Mouse (Mus musculus): ENCODE data around the gene Dlg4. TPM values are rescaled to one million over a fixed set of nuclear protein-coding genes. Genes with fewer than 3 reads are reported as not detected.
A peak's percentile ranks its signal among the peaks of the same experiment; 100 is the strongest.

Gene Dlg4
- total and polyA plus RNA-seq, 3 experiments, result 1.1 to 14.0 (median 12.1) TPM

DNA sequence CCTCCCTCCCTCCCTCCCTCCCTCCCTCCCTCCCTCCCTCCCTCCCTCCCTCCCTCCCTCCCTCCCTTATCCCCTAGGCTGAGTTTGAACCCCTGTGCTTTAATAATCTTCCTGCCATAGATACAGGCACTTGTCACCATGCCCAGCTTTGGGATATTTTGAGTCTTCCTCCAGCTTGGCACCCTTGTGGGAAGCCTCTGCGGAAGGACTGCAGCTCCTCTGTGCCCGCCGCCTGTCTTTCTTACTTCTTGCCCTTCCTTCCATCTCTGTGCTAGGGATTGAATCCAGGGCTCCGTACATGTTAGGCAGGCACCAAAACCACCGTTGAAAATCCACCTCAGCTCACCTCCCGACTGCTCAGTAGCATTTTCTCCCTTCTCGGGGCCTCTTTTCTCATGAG is 23.4 kb downstream of the Dlg4 start:
- 0 out of 2 replicates have a peak, but pooled peaks cover 5% of the 10 kb centered on the region for H3K4me1 ChIP-seq (ENCODE audit: insufficient read depth, low read depth, low read length)
- DNase-seq (ENCODE audit: low spot score) (no peak), ATAC-seq (ENCODE audit: extremely low read depth, insufficient number of reproducible peaks, low FRiP score, poor library complexity, severe bottlenecking) (no peak)
- no peaks in the 10 kb centered on the region for H3K9me3 ChIP-seq (replicated peaks)
- no peak overlapping the region for H3K4me3 ChIP-seq (ENCODE audit: low read depth, low read length)
- H3K27me3 ChIP-seq (ENCODE audit: insufficient read depth, low read length), result peaks cover 21% of the 10 kb centered on the region; the same call in 1 of the 2 replicates
- H3K36me3 ChIP-seq (replicated peaks), result no peaks in the 10 kb centered on the region
- TF ChIP-seq POLR2AphosphoS5 (IDR thresholded peaks at IDR 0.05; ENCODE audit: insufficient replicate concordance, low read depth, low read length), result no peak
- TF ChIP-seq GATA2 (IDR thresholded peaks at IDR 0.05; ENCODE audit: borderline replicate concordance, low read depth, low read length), result no peak
- no peak for TF ChIP-seq GATA1 (IDR thresholded peaks at IDR 0.05; ENCODE audit: borderline replicate concordance, low read length)
- no peak for TF ChIP-seq TAL1 (conservative IDR thresholded peaks at IDR 0.05; ENCODE audit: low read depth, low read length)
- no peak for TF ChIP-seq CTCF (IDR thresholded peaks at IDR 0.05; ENCODE audit: low read depth, low read length)

DNA sequence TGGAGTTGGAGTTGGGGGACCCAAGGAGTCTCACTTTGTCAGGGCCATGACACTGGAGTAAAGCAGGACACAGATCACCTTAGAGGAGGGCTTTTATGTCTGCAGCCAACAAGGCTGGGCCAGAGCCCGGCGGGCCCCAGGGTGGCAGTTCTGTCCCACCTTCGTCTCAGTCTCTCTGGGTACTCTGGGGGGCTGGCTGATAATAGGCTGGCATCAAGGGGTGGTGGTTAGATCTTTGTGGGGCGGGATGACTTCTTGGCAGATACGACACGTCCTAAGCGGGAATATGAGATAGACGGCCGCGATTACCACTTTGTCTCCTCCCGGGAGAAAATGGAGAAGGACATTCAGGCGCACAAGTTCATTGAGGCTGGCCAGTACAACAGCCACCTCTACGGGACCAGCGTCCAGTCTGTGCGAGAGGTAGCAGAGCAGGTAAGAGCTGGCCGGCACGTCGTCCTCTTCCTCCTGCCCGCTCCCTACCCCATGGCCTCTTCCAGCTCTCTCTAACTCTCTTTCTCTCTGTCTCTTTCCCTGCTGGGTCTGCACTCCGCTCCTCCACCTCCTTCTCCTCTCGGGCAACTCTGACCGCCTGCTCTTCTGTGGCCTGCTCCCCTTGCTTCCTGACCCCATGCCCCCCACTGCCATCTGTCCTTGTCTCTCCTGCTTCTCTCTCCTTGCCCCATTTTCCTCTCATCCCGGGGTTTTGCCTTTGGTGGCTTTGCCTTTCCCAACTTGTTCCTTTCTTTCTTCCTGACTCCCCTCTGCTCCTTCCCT is 25.8 kb downstream of the Dlg4 start:
- Histone ChIP-seq H3K36me3 (replicated peaks) (no peaks in the 10 kb centered on the region), H3K9me3 (replicated peaks) (no peaks in the 10 kb centered on the region), H3K4me3 (ENCODE audit: low read depth, low read length) (no peak overlapping the region), H3K27me3 (ENCODE audit: insufficient read depth, low read length) (peaks cover 22% of the 10 kb centered on the region; the same call in 1 of the 2 replicates), H3K4me1 (ENCODE audit: insufficient read depth, low read depth, low read length) (0 out of 2 replicates have a peak, but pooled peaks cover 5% of the 10 kb centered on the region)
- TF ChIP-seq CTCF (IDR thresholded peaks at IDR 0.05; ENCODE audit: low read depth, low read length) (no peak), TAL1 (conservative IDR thresholded peaks at IDR 0.05; ENCODE audit: low read depth, low read length) (no peak), POLR2AphosphoS5 (IDR thresholded peaks at IDR 0.05; ENCODE audit: insufficient replicate concordance, low read depth, low read length) (no peak), GATA1 (IDR thresholded peaks at IDR 0.05; ENCODE audit: borderline replicate concordance, low read length) (no peak), GATA2 (IDR thresholded peaks at IDR 0.05; ENCODE audit: borderline replicate concordance, low read depth, low read length) (no peak)
- ATAC-seq (ENCODE audit: extremely low read depth, insufficient number of reproducible peaks, low FRiP score, poor library complexity, severe bottlenecking) (no peak), DNase-seq (ENCODE audit: low spot score) (no peak)

DNA sequence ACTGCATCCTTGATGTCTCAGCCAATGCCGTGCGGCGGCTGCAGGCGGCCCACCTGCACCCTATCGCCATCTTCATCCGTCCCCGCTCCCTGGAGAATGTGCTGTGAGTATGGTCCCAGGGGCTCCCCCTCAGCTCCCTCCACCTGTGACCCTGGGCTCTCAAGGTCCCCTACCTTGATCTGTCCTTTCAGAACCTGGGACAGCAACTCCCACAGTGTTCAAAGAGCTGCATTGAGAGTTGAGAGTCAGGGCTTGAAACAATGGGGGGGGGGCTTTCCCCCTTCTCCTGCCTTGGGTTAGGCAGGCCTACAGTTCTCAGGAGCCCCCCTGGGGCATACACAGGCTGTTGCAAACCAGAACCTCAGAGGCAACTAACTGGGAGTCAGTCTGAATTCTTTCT is 26.9 kb downstream of the Dlg4 start:
- H3K4me1 ChIP-seq (ENCODE audit: insufficient read depth, low read depth, low read length), result no peaks in the 10 kb centered on the region
- H3K36me3 ChIP-seq (replicated peaks), result no peaks in the 10 kb centered on the region
- peaks cover 22% of the 10 kb centered on the region; the same call in 1 of the 2 replicates for H3K27me3 ChIP-seq (ENCODE audit: insufficient read depth, low read length)
- ATAC-seq (ENCODE audit: extremely low read depth, insufficient number of reproducible peaks, low FRiP score, poor library complexity, severe bottlenecking) (no peak), DNase-seq (ENCODE audit: low spot score) (no peak)
- TF ChIP-seq CTCF (IDR thresholded peaks at IDR 0.05; ENCODE audit: low read depth, low read length) (no peak), POLR2AphosphoS5 (IDR thresholded peaks at IDR 0.05; ENCODE audit: insufficient replicate concordance, low read depth, low read length) (no peak), TAL1 (conservative IDR thresholded peaks at IDR 0.05; ENCODE audit: low read depth, low read length) (no peak), GATA2 (IDR thresholded peaks at IDR 0.05; ENCODE audit: borderline replicate concordance, low read depth, low read length) (no peak), GATA1 (IDR thresholded peaks at IDR 0.05; ENCODE audit: borderline replicate concordance, low read length) (no peak)
- H3K4me3 ChIP-seq (ENCODE audit: low read depth, low read length), result no peak overlapping the region
- no peaks in the 10 kb centered on the region for H3K9me3 ChIP-seq (replicated peaks)

DNA sequence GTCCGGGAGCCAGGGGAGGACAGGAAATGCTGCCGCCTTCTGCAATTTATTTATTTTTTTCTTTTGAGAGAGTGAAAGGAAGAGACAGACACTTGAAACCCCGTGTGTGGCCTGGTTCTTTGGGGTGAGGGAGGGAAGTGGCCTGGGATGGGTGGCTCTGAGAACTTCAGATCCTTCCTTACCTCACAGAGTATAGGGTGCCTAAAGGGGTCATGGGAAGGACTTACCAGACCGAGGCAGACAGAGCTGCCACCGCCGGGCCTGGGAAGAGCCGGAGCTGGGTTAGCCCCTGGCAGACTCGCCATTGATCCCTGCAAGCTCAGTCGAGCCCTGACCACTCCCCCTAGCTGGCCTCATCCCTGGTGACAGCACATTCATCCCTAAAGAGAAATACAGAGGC is 28.7 kb downstream of the Dlg4 start:
- H3K27me3 ChIP-seq (ENCODE audit: insufficient read depth, low read length), result peaks cover 20% of the 10 kb centered on the region; the same call in 1 of the 2 replicates
- no peak overlapping the region for H3K4me3 ChIP-seq (ENCODE audit: low read depth, low read length)
- TF ChIP-seq TAL1 (conservative IDR thresholded peaks at IDR 0.05; ENCODE audit: low read depth, low read length) (no peak), POLR2AphosphoS5 (IDR thresholded peaks at IDR 0.05; ENCODE audit: insufficient replicate concordance, low read depth, low read length) (no peak), GATA1 (IDR thresholded peaks at IDR 0.05; ENCODE audit: borderline replicate concordance, low read length) (no peak), CTCF (IDR thresholded peaks at IDR 0.05; ENCODE audit: low read depth, low read length) (no peak), GATA2 (IDR thresholded peaks at IDR 0.05; ENCODE audit: borderline replicate concordance, low read depth, low read length) (no peak)
- ATAC-seq (ENCODE audit: extremely low read depth, insufficient number of reproducible peaks, low FRiP score, poor library complexity, severe bottlenecking), result no peak
- H3K4me1 ChIP-seq (ENCODE audit: insufficient read depth, low read depth, low read length), result no peaks in the 10 kb centered on the region
- no peak for DNase-seq (ENCODE audit: low spot score)
- no peaks in the 10 kb centered on the region for H3K9me3 ChIP-seq (replicated peaks)
- H3K36me3 ChIP-seq (replicated peaks), result no peaks in the 10 kb centered on the region

DNA sequence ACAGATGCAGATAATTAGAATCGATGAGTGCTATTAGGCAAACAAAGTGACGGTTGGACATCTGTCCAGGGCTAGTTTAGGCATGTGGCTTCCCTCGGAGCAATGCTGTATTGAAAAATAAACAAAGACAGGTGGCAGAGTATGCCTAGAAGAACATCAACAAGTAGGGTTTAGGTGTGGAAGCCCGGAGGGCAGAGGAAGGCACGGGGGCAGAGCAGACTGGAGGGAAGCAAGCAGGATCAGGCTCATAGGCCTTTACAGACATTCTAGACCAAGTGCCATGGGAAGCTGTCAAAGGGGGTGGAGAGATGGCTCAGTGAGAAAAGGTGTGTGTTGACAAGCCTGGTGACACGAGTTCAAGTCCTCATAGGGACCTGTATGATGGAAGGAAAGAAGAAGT is 32.6 kb downstream of the Dlg4 start:
- H3K36me3 ChIP-seq (replicated peaks), result no peaks in the 10 kb centered on the region
- no peak for ATAC-seq (ENCODE audit: extremely low read depth, insufficient number of reproducible peaks, low FRiP score, poor library complexity, severe bottlenecking)
- no peak overlapping the region for H3K4me3 ChIP-seq (ENCODE audit: low read depth, low read length)

DNA sequence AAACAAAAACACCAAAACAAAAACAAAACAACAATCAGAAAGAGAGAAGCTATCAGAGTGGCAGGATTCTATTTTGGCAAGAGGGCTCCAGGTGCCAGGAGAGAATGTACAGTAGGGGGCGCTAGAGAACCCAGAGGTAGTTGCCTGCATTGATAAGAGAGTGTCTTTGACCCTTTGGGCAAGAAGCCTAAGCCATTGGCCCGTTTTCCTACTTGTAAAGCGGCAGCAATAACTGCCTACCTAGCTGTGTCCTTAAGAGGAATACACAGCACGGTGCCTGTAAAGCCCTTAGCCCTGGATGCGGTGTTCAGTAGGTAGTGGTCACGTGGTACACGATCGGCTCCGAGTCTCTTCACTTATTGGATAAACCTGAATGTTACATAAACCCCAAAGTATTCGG is 33.1 kb downstream of the Dlg4 start:
- no peak for TF ChIP-seq GATA2 (IDR thresholded peaks at IDR 0.05; ENCODE audit: borderline replicate concordance, low read depth, low read length)
- peak; percentile 40 for TF ChIP-seq CTCF (IDR thresholded peaks at IDR 0.05; ENCODE audit: low read depth, low read length)
- TF ChIP-seq TAL1 (conservative IDR thresholded peaks at IDR 0.05; ENCODE audit: low read depth, low read length), result no peak
- ATAC-seq (ENCODE audit: extremely low read depth, insufficient number of reproducible peaks, low FRiP score, poor library complexity, severe bottlenecking) (no peak), DNase-seq (ENCODE audit: low spot score) (no peak)
- Histone ChIP-seq H3K4me3 (ENCODE audit: low read depth, low read length) (no peak overlapping the region), H3K36me3 (replicated peaks) (no peaks in the 10 kb centered on the region), H3K4me1 (ENCODE audit: insufficient read depth, low read depth, low read length) (no peaks in the 10 kb centered on the region), H3K27me3 (ENCODE audit: insufficient read depth, low read length) (peaks cover 33% of the 10 kb centered on the region), H3K9me3 (replicated peaks) (no peaks in the 10 kb centered on the region)

More for the DNA sequence above, 32.6 kb downstream of the Dlg4 start:
- Histone ChIP-seq H3K4me1 (ENCODE audit: insufficient read depth, low read depth, low read length) (no peaks in the 10 kb centered on the region), H3K9me3 (replicated peaks) (no peaks in the 10 kb centered on the region), H3K27me3 (ENCODE audit: insufficient read depth, low read length) (peaks cover 31% of the 10 kb centered on the region)
- no peak for TF ChIP-seq POLR2AphosphoS5 (IDR thresholded peaks at IDR 0.05; ENCODE audit: insufficient replicate concordance, low read depth, low read length)
- TF ChIP-seq GATA2 (IDR thresholded peaks at IDR 0.05; ENCODE audit: borderline replicate concordance, low read depth, low read length), result no peak
- TF ChIP-seq CTCF (IDR thresholded peaks at IDR 0.05; ENCODE audit: low read depth, low read length), result no peak
- no peak for TF ChIP-seq GATA1 (IDR thresholded peaks at IDR 0.05; ENCODE audit: borderline replicate concordance, low read length)
- no peak for TF ChIP-seq TAL1 (conservative IDR thresholded peaks at IDR 0.05; ENCODE audit: low read depth, low read length)
- DNase-seq (ENCODE audit: low spot score), result no peak

Data from G1E (cell line).